ENCODE assay signal across 15 mouse cellular contexts in the genomic region with DNA sequence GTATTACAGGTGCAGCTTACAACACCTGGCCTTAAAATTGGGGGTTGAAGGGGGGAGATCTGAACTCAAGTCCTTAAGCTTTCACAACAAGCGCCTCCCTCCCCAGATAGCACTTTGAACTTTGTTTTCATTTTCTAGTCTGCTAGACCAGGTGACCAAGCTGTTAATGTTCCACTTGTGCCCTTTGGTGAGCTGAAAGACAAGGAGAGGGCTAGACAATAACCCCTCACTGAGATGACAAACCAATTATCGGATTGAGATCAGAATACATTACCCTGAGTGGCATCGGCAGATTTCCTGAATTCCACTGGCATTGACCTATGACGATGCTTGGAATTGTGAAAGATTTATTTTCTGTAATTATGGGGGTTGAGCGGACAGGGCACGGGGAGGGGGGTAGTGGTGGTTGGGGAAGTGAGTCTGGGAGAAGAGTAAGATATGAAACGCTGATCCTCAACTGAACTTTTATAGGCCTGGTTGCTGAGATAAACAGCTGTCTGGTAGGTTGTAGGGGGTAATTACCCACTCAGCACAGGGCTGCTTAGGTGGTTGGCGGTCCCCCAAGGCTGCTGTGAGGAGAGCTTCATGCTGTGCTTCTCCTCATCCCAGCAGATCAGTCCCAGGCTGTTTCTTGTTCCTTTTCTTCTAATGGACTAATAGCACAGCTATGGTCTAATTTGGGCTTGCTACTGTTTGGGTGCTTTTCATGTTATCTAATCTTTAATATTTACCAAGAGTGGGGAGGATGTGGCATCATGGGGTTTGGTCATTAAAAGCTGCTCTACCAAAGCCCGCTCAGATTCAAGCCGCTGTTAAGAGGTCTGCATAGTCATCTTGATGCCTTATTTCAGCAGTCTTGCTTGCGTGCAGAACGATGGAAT. TPM values are rescaled to one million over a fixed set of nuclear protein-coding genes. Genes with fewer than 3 reads are reported as not detected.
DNase-seq lines count a peak whose midpoint lies in the region; ATAC-seq and TF ChIP-seq lines count a peak whose summit lies in the region.
"Had no signal": no experiment of that assay in that cellular context is flagged by ENCODE, and none has a peak within 500 bp of the region (broad histone marks: within the 10 kb centered on the region; RNA-seq: fewer than 3 reads in every experiment).

No protein-coding gene starts in this region.

- no peak for TF ChIP-seq EP300 in liver, postnatal 0 days (IDR thresholded peaks at IDR 0.05; ENCODE audit: low read depth)

- no peak overlapping the region for H3K4me3 ChIP-seq in kidney, embryonic 15.5 days (replicated peaks)
- H3K4me3 ChIP-seq in forebrain, embryonic 13.5 days = no peak overlapping the region
- H3K4me3 ChIP-seq in liver, postnatal 0 days (ENCODE audit: low read depth, low read length) = no peak overlapping the region
- H3K4me3 ChIP-seq: heart, embryonic 15.5 days; hindbrain, embryonic 13.5 days; megakaryocyte, embryonic 14.5 days had no signal

- TF ChIP-seq CTCF in liver, postnatal 0 days (IDR thresholded peaks at IDR 0.05; ENCODE audit: low read depth) = no peak

- no peak overlapping the region for H3K27ac ChIP-seq in kidney, embryonic 15.5 days
- H3K27ac ChIP-seq in forebrain, embryonic 13.5 days = no peak overlapping the region
- no peak overlapping the region for H3K27ac ChIP-seq in liver, postnatal 0 days (ENCODE audit: low read depth)
- H3K27ac ChIP-seq: heart, embryonic 15.5 days; hindbrain, embryonic 13.5 days had no signal

- ATAC-seq in kidney, embryonic 15.5 days (replicated peaks; ENCODE audit: low FRiP score) = 0 out of 2 replicates have a peak, but pooled peaks have one; percentile 29
- ATAC-seq in forebrain, embryonic 13.5 days = peak; percentile 56; the same call in 1 of the 2 replicates
- ATAC-seq in liver, postnatal 0 days = peak; percentile 69; the same call in 1 of the 2 replicates
- ATAC-seq in erythroid progenitor cell, adult 5-6 weeks (replicated peaks; ENCODE audit: low FRiP score, poor library complexity, severe bottlenecking) = no peak

- H3K4me1 ChIP-seq in kidney, embryonic 15.5 days = no peaks in the 10 kb centered on the region
- H3K4me1 ChIP-seq in forebrain, embryonic 13.5 days = peaks cover 10% of the 10 kb centered on the region
- H3K4me1 ChIP-seq in liver, postnatal 0 days (ENCODE audit: insufficient read depth) = peaks cover 4% of the 10 kb centered on the region
- H3K4me1 ChIP-seq: heart, embryonic 15.5 days; hindbrain, embryonic 13.5 days had no signal

- no peak overlapping the region for H3K4me2 ChIP-seq in kidney, embryonic 15.5 days
- H3K4me2 ChIP-seq in forebrain, embryonic 13.5 days = no peak overlapping the region
- H3K4me2 ChIP-seq in liver, postnatal 0 days (ENCODE audit: low read depth, low read length) = no peak overlapping the region
- H3K4me2 ChIP-seq: heart, embryonic 15.5 days; hindbrain, embryonic 13.5 days had no signal

- DNase-seq in kidney, adult 18-20 months = no peak
- DNase-seq in Muller cell, postnatal 12 days (ENCODE audit: inconsistent ontology term) = peak; percentile 12
- DNase-seq in liver, postnatal 0 days = no peak
- DNase-seq in heart, adult 8-10 months (ENCODE audit: low spot score) = no peak
- no peak for DNase-seq in cerebellum, adult 8-10 months
- DNase-seq: adrenal gland, postnatal 10 days; gastrocnemius, postnatal 25 days; lung, adult 18-20 months; spleen, adult 18-20 months had no signal

- H3K36me3 ChIP-seq in kidney, embryonic 15.5 days = no peaks in the 10 kb centered on the region
- peaks cover 6% of the 10 kb centered on the region; the same call in 1 of the 2 replicates for H3K36me3 ChIP-seq in forebrain, embryonic 13.5 days (ENCODE audit: poor library complexity, severe bottlenecking)
- no peaks in the 10 kb centered on the region for H3K36me3 ChIP-seq in liver, postnatal 0 days (replicated peaks; ENCODE audit: insufficient read depth, low read length)
- H3K36me3 ChIP-seq: heart, embryonic 15.5 days; hindbrain, embryonic 13.5 days had no signal

- H3K9me3 ChIP-seq in kidney, embryonic 15.5 days (replicated peaks) = no peaks in the 10 kb centered on the region
- H3K9me3 ChIP-seq in forebrain, embryonic 13.5 days (replicated peaks) = no peaks in the 10 kb centered on the region
- no peaks in the 10 kb centered on the region for H3K9me3 ChIP-seq in liver, postnatal 0 days (ENCODE audit: low read length)
- H3K9me3 ChIP-seq: heart, embryonic 15.5 days; hindbrain, embryonic 13.5 days; megakaryocyte, embryonic 14.5 days had no signal

- 72% methylated on average over 12 of the region's 12 CpGs for WGBS in kidney, embryonic 15.5 days
- WGBS in forebrain, embryonic 13.5 days = 55% methylated on average over 12 of the region's 12 CpGs
- WGBS in liver, postnatal 0 days (ENCODE audit: insufficient replicate concordance) = 54% methylated on average over 12 of the region's 12 CpGs

- no peaks in the 10 kb centered on the region for H3K27me3 ChIP-seq in kidney, embryonic 15.5 days
- H3K27me3 ChIP-seq in forebrain, embryonic 13.5 days = no peaks in the 10 kb centered on the region
- H3K27me3 ChIP-seq in liver, postnatal 0 days (ENCODE audit: insufficient read depth, low read length) = no peaks in the 10 kb centered on the region
- H3K27me3 ChIP-seq: heart, embryonic 15.5 days; hindbrain, embryonic 13.5 days; megakaryocyte, embryonic 14.5 days had no signal

- no peak overlapping the region for H3K9ac ChIP-seq in kidney, embryonic 15.5 days
- H3K9ac ChIP-seq in forebrain, embryonic 13.5 days = no peak overlapping the region
- no peak overlapping the region for H3K9ac ChIP-seq in liver, postnatal 0 days (replicated peaks)
- H3K9ac ChIP-seq: heart, embryonic 15.5 days; hindbrain, embryonic 13.5 days had no signal

RNA-seq across cellular contexts. Expression of a gene that starts 44.4 kb away (rescaled TPM):
- polyA plus RNA-seq in kidney, embryonic 15.5 days (2015; fragmentation: Nextera tagmentation; extraction: Ambion mirVana) = 0.42 TPM in 1 of 2 replicates, not detected in the other
- 0.67 and 0.72 TPM in 2 replicates for polyA plus RNA-seq in forebrain, embryonic 13.5 days (2015; fragmentation: Nextera tagmentation; extraction: Ambion mirVana)
- not detected in 2 replicates for polyA plus RNA-seq in liver, postnatal 0 days (2015; fragmentation: Nextera tagmentation; extraction: Ambion mirVana)
- not detected for total RNA-seq in heart, adult 8-10 months (2022)
- total RNA-seq in erythroid progenitor cell, adult 5-6 weeks (2015; ENCODE audit: low replicate concordance) = not detected in 2 replicates
- not detected in 2 replicates for total RNA-seq in erythroid progenitor cell, adult 5-6 weeks (2017; ENCODE audit: low replicate concordance)
- total RNA-seq: adrenal gland, postnatal 10 days; gastrocnemius, postnatal 25 days had no signal
